Mouse (Mus musculus): ENCODE measurements around the gene Gne. TPM values are rescaled to one million over a fixed set of nuclear protein-coding genes. Genes with fewer than 3 reads are reported as not detected.

The Gne gene
- polyA plus RNA-seq (2015; fragmentation: Nextera tagmentation; extraction: Ambion mirVana): 20.4 and 21.3 TPM in 2 replicates

GRCm38 (mm10) chr4:44083945-44084344, at the start of gene Gne:
Gene Gne (minus strand): TSS chr4:44084177.
- Histone ChIP-seq H3K4me3 (replicated peaks) (no peak within 1 kb of the TSS), H3K9ac (replicated peaks) (no peak within 1 kb of the TSS), H3K36me3 (no peaks in the 10 kb centered on the region), H3K4me1 (replicated peaks) (no peaks in the 10 kb centered on the region), H3K4me2 (replicated peaks) (no peak within 1 kb of the TSS), H3K27ac (no peak within 1 kb of the TSS), H3K9me3 (no peaks in the 10 kb centered on the region), H3K27me3 (no peaks in the 10 kb centered on the region)
- 28% methylated on average over 11 of the region's 11 CpGs for WGBS
- no peak for ATAC-seq

GRCm38 (mm10) chr4:44126805-44127204, 42.8 kb upstream of the Gne start:
- Histone ChIP-seq H3K36me3 (peaks cover 71% of the 10 kb centered on the region), H3K9ac (replicated peaks) (no peak overlapping the region), H3K9me3 (no peaks in the 10 kb centered on the region), H3K4me3 (replicated peaks) (no peak overlapping the region), H3K27ac (no peak overlapping the region), H3K4me2 (replicated peaks) (no peak overlapping the region), H3K27me3 (no peaks in the 10 kb centered on the region), H3K4me1 (replicated peaks) (no peaks in the 10 kb centered on the region)
- ATAC-seq: no peak
- 96% methylated on average over 12 of the region's 12 CpGs for WGBS

- H3K4me3 ChIP-seq (replicated peaks): no peak overlapping the region
- peaks cover 11% of the 10 kb centered on the region for H3K36me3 ChIP-seq
- no peaks in the 10 kb centered on the region for H3K4me1 ChIP-seq (replicated peaks)
- H3K27ac ChIP-seq: no peak overlapping the region
- no peak overlapping the region for H3K4me2 ChIP-seq (replicated peaks)
- H3K27me3 ChIP-seq: no peaks in the 10 kb centered on the region
- no peaks in the 10 kb centered on the region for H3K9me3 ChIP-seq
- 0 out of 2 replicates have a peak overlapping the region, but pooled peaks have one; percentile 10 for H3K9ac ChIP-seq (replicated peaks)
- WGBS: 57% methylated on average over 9 of the region's 9 CpGs
- peak; percentile 34; the same call in 1 of the 2 replicates for ATAC-seq
Observed at GRCm38 (mm10) chr4:44119410-44120201, 35.6 kb upstream of the Gne start.

- H3K27ac ChIP-seq: no peak overlapping the region
- no peak for ATAC-seq
- no peaks in the 10 kb centered on the region for H3K36me3 ChIP-seq
- no peaks in the 10 kb centered on the region for H3K9me3 ChIP-seq
- no peak overlapping the region for H3K4me3 ChIP-seq (replicated peaks)
- H3K4me2 ChIP-seq (replicated peaks): no peak overlapping the region
- peaks cover 9% of the 10 kb centered on the region for H3K4me1 ChIP-seq (replicated peaks)
- no peak overlapping the region for H3K9ac ChIP-seq (replicated peaks)
- 86% methylated on average over 13 of the region's 13 CpGs for whole genome bisulfite sequencing
- no peaks in the 10 kb centered on the region for H3K27me3 ChIP-seq
Observed at GRCm38 (mm10) chr4:44115046-44115445, 31.1 kb upstream of the Gne start.

- 0 out of 2 replicates have a peak, but pooled peaks have one; percentile 17 for ATAC-seq
- H3K9ac ChIP-seq (replicated peaks): no peak overlapping the region
- H3K4me2 ChIP-seq (replicated peaks): no peak overlapping the region
- no peaks in the 10 kb centered on the region for H3K9me3 ChIP-seq
- no peak overlapping the region for H3K4me3 ChIP-seq (replicated peaks)
- no peak overlapping the region for H3K27ac ChIP-seq
- peaks cover 9% of the 10 kb centered on the region for H3K4me1 ChIP-seq (replicated peaks)
- 40% methylated on average over 16 of the region's 16 CpGs for WGBS
- no peaks in the 10 kb centered on the region for H3K27me3 ChIP-seq
- no peaks in the 10 kb centered on the region for H3K36me3 ChIP-seq
Observed at GRCm38 (mm10) chr4:44113393-44114138, 29.6 kb upstream of the Gne start.

- no peak overlapping the region for H3K4me3 ChIP-seq (replicated peaks)
- H3K36me3 ChIP-seq: no peaks in the 10 kb centered on the region
- no peak overlapping the region for H3K9ac ChIP-seq (replicated peaks)
- H3K4me1 ChIP-seq (replicated peaks): peaks cover 9% of the 10 kb centered on the region
- no peaks in the 10 kb centered on the region for H3K9me3 ChIP-seq
- no peaks in the 10 kb centered on the region for H3K27me3 ChIP-seq
- ATAC-seq: no peak
- H3K4me2 ChIP-seq (replicated peaks): no peak overlapping the region
- H3K27ac ChIP-seq: no peak overlapping the region
- 33% methylated on average over 4 of the region's 4 CpGs for WGBS
Observed at GRCm38 (mm10) chr4:44112741-44113140, 28.8 kb upstream of the Gne start.

GRCm38 (mm10) chr4:44110771-44111170, 26.8 kb upstream of the Gne start:
- peaks cover 16% of the 10 kb centered on the region for H3K4me1 ChIP-seq (replicated peaks)
- no peak for ATAC-seq
- 84% methylated on average over 7 of the region's 7 CpGs for WGBS
- no peak overlapping the region for H3K9ac ChIP-seq (replicated peaks)
- no peaks in the 10 kb centered on the region for H3K9me3 ChIP-seq
- H3K4me3 ChIP-seq (replicated peaks): no peak overlapping the region
- no peak overlapping the region for H3K27ac ChIP-seq
- no peaks in the 10 kb centered on the region for H3K27me3 ChIP-seq
- no peaks in the 10 kb centered on the region for H3K36me3 ChIP-seq
- no peak overlapping the region for H3K4me2 ChIP-seq (replicated peaks)

GRCm38 (mm10) chr4:44108297-44108696, 24.3 kb upstream of the Gne start:
- no peak overlapping the region for H3K4me3 ChIP-seq (replicated peaks)
- no peaks in the 10 kb centered on the region for H3K9me3 ChIP-seq
- H3K27ac ChIP-seq: no peak overlapping the region

GRCm38 (mm10) chr4:44107339-44107738, 23.4 kb upstream of the Gne start:
- Histone ChIP-seq H3K27me3 (no peaks in the 10 kb centered on the region; the same call in 1 of the 2 replicates), H3K4me2 (replicated peaks) (no peak overlapping the region), H3K27ac (no peak overlapping the region), H3K9ac (replicated peaks) (no peak overlapping the region), H3K36me3 (no peaks in the 10 kb centered on the region), H3K4me1 (replicated peaks) (peaks cover 13% of the 10 kb centered on the region), H3K4me3 (replicated peaks) (no peak overlapping the region), H3K9me3 (no peaks in the 10 kb centered on the region)
- no peak for ATAC-seq
- 65% methylated on average over 6 of the region's 6 CpGs for WGBS

More at GRCm38 (mm10) chr4:44108297-44108696, 24.3 kb upstream of the Gne start:
- Histone ChIP-seq H3K36me3 (no peaks in the 10 kb centered on the region), H3K27me3 (no peaks in the 10 kb centered on the region; the same call in 1 of the 2 replicates), H3K9ac (replicated peaks) (no peak overlapping the region), H3K4me2 (replicated peaks) (no peak overlapping the region), H3K4me1 (replicated peaks) (peaks cover 11% of the 10 kb centered on the region)
- no peak for ATAC-seq
- 95% methylated on average over 6 of the region's 6 CpGs for WGBS

GRCm38 (mm10) chr4:44106297-44106821, 22.4 kb upstream of the Gne start:
- 0 out of 2 replicates have a peak, but pooled peaks have one; percentile 24 for ATAC-seq
- Histone ChIP-seq H3K4me2 (replicated peaks) (peak overlapping the region; percentile 32), H3K27me3 (no peaks in the 10 kb centered on the region; the same call in 1 of the 2 replicates), H3K4me1 (replicated peaks) (peaks cover 13% of the 10 kb centered on the region), H3K9ac (replicated peaks) (no peak overlapping the region), H3K27ac (no peak overlapping the region), H3K9me3 (no peaks in the 10 kb centered on the region), H3K4me3 (replicated peaks) (peak overlapping the region; percentile 6), H3K36me3 (no peaks in the 10 kb centered on the region)
- 25% methylated on average over 18 of the region's 18 CpGs for WGBS

GRCm38 (mm10) chr4:44104195-44104917, 20.4 kb upstream of the Gne start:
- 54% methylated on average over 8 of the region's 8 CpGs for WGBS
- no peaks in the 10 kb centered on the region for H3K36me3 ChIP-seq
- no peak overlapping the region for H3K4me2 ChIP-seq (replicated peaks)

More at GRCm38 (mm10) chr4:44104195-44104917, 20.4 kb upstream of the Gne start:
- no peak for ATAC-seq
- Histone ChIP-seq H3K27ac (no peak overlapping the region), H3K9me3 (no peaks in the 10 kb centered on the region), H3K9ac (replicated peaks) (no peak overlapping the region), H3K4me3 (replicated peaks) (no peak overlapping the region), H3K4me1 (replicated peaks) (peaks cover 13% of the 10 kb centered on the region), H3K27me3 (no peaks in the 10 kb centered on the region; the same call in 1 of the 2 replicates)

Data from midbrain, embryonic 13.5 days (tissue).